Mouse (Mus musculus) megakaryocyte, embryonic 14.5 days (primary cell): ENCODE data around the gene Gm20379.

Source experiments
- FLI1 ChIP-seq: IDR thresholded peaks from 2 replicates; pipeline ENCODE4 v1.6.1; 2012; ENCODE audit warnings: low read length, inconsistent platforms, mixed read lengths
- GATA1 ChIP-seq: IDR thresholded peaks from 3 replicates; pipeline ENCODE4 v1.6.1; 2012; ENCODE audit warnings: mixed read lengths, low read length, inconsistent platforms, borderline replicate concordance

DNA sequence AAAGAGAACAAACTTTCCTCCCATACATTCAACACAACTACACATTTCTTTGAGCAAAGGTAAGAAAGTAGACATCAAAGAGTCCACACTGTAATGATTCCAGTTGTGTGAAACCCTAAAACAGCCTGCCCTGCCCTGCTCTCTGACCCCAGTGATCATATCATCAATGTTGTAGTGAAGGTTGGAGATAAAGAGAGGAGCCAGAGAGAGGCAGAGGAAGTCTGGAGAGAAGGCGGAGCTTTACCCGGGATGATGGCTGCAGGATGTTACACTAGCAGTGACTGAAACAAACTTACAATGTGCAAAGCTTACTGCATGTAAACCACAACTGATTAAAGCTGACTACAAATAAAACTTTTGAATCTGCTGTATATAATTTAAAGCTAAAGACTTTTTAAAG lies 22.2 kb downstream of the Gm20379 start:
- TF ChIP-seq GATA1 (no peak), FLI1 (no peak)
